Mouse (Mus musculus) limb, embryonic 14.5 days (tissue): Measurements from ENCODE around the gene Dusp10. TPM values are rescaled to one million over a fixed set of nuclear protein-coding genes. Genes with fewer than 3 reads are reported as not detected.

Experiments used
- ATAC-seq: fragments of 200-750 bp; cut with Nextera tagmentation; 2 replicates; pipeline ENCODE4 v1.8.0; 2017; ENCODE audit warnings: low read depth, moderate number of reproducible peaks, moderate TSS enrichment; ENCODE audit not compliant: low FRiP score
- DNase-seq: peaks from one replicate; pipeline ENCODE4 v3.0.0-alpha.2; 2015; ENCODE audit warnings: low spot score
- H3K27ac ChIP-seq: fragments of 300-500 bp; sonication (generic); replicated peaks from 2 replicates; pipeline ENCODE4 v1.5.1; 2014; ENCODE audit warnings: low read depth, mild to moderate bottlenecking, low read length, moderate library complexity, mixed read lengths
- H3K27me3 ChIP-seq: fragments of 300-500 bp; sonication (generic); 2 replicates; pipeline ENCODE4 v1.6.1; 2014; ENCODE audit warnings: low read length, mixed read lengths; ENCODE audit not compliant: control insufficient read depth, insufficient read depth
- H3K36me3 ChIP-seq: fragments of 300-500 bp; sonication (generic); 2 replicates; pipeline ENCODE4 v1.6.1; 2014; ENCODE audit warnings: mild to moderate bottlenecking, low read length, moderate library complexity, mixed read lengths; ENCODE audit not compliant: control insufficient read depth, insufficient read depth
- H3K4me1 ChIP-seq: fragments of 300-500 bp; sonication (generic); 2 replicates; pipeline ENCODE4 v1.6.1; 2014; ENCODE audit warnings: antibody characterized with exemption, low read length, mixed read lengths; ENCODE audit not compliant: control insufficient read depth, insufficient read depth
- H3K4me2 ChIP-seq: fragments of 300-500 bp; sonication (generic); replicated peaks from 2 replicates; pipeline ENCODE4 v1.6.1; 2014; ENCODE audit warnings: low read depth, mild to moderate bottlenecking, low read length, moderate library complexity; ENCODE audit not compliant: severe bottlenecking
- H3K4me3 ChIP-seq: fragments of 300-500 bp; sonication (generic); replicated peaks from 2 replicates; pipeline ENCODE4 v1.5.1; 2014; ENCODE audit warnings: low read length
- H3K9ac ChIP-seq: fragments of 300-500 bp; sonication (generic); 2 replicates; pipeline ENCODE4 v1.6.1; 2014; ENCODE audit warnings: mild to moderate bottlenecking, low read depth, low read length, moderate library complexity; ENCODE audit not compliant: severe bottlenecking
- H3K9me3 ChIP-seq: fragments of 300-500 bp; sonication (generic); 2 replicates; pipeline ENCODE4 v1.6.1; 2016; ENCODE audit warnings: low read length; ENCODE audit not compliant: control insufficient read depth
- POLR2A ChIP-seq: fragments of 200-500 bp; IDR thresholded peaks from 2 replicates; pipeline ENCODE4 v1.8.0; 2012; ENCODE audit warnings: inconsistent platforms, mild to moderate bottlenecking, moderate library complexity, borderline replicate concordance; ENCODE audit not compliant: insufficient read depth, insufficient read length; ENCODE audit errors: extremely low read depth
- WGBS: fragments of 180-500 bp; shearing (Covaris S2); extraction: QIAGEN DNeasy Blood & Tissue Kit; methylation state at CpG from one replicate; pipeline ENCODE4 v1.1.7; 2014; 5-methylcytosine and 5-hydroxymethylcytosine counted together
- polyA plus RNA-seq, 2 experiments: library from polyadenylated mRNA; depleted of rRNA in 1 of 2; stranded (reverse) in 1 of 2; unstranded in 1 of 2; fragments of >200 nt; fragmentation: Nextera tagmentation in 1 of 2; extraction: Ambion mirVana in 1 of 2; gene quantifications; 2 replicates each; pipeline versions ENCODE4 v1.2.1 to v1.2.3; 2012 to 2014

Dusp10 gene
- polyA plus RNA-seq, 2 experiments = 16.7 to 22.1 TPM

GRCm38 (mm10) chr1:184079304-184079703 lies 66.2 kb downstream of the Dusp10 start:
- no peak for TF ChIP-seq POLR2A
- no peak overlapping the region for H3K4me2 ChIP-seq
- 95% methylated on average over 3 of the region's 3 CpGs for WGBS
- H3K27me3 ChIP-seq = no peaks in the 10 kb centered on the region
- H3K9ac ChIP-seq = no peak overlapping the region
- no peak overlapping the region for H3K27ac ChIP-seq
- ATAC-seq (no peak), DNase-seq (no peak)
- no peaks in the 10 kb centered on the region for H3K9me3 ChIP-seq
- peaks cover 4% of the 10 kb centered on the region for H3K36me3 ChIP-seq
- no peak overlapping the region for H3K4me3 ChIP-seq
- H3K4me1 ChIP-seq = 0 out of 2 replicates have a peak, but pooled peaks cover 4% of the 10 kb centered on the region

DNA sequence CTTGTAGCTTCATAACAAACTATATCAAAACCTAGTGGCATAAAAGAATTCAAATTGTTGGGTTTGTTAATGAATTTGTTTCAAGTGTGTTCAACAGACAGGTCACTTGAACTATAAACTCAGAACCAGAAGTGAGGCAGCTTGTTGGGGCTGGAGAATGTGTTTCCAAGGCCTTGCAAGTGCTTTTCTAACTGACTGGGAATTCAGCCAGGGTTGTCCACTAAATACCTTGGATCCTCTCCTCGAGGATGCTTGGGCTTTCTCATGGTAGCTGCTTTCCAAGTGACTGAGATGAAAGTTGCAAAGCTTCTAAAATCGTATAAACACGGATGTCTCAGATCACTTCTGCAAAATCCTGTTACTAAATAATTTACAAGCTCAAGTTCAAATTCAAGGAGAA lies 69.6 kb downstream of the Dusp10 start:
- H3K4me3 ChIP-seq = no peak overlapping the region
- H3K36me3 ChIP-seq = no peaks in the 10 kb centered on the region
- no peak overlapping the region for H3K9ac ChIP-seq
- no peak overlapping the region for H3K4me2 ChIP-seq
- TF ChIP-seq POLR2A = no peak
- no peak overlapping the region for H3K27ac ChIP-seq
- no peaks in the 10 kb centered on the region for H3K27me3 ChIP-seq
- H3K4me1 ChIP-seq = no peaks in the 10 kb centered on the region
- DNase-seq (peak; percentile 66), ATAC-seq (no peak)
- 63% methylated on average over 3 of the region's 3 CpGs for WGBS
- no peaks in the 10 kb centered on the region for H3K9me3 ChIP-seq

- Histone ChIP-seq H3K27ac (no peak overlapping the region), H3K4me2 (no peak overlapping the region), H3K36me3 (no peaks in the 10 kb centered on the region), H3K9me3 (no peaks in the 10 kb centered on the region), H3K27me3 (no peaks in the 10 kb centered on the region), H3K4me3 (no peak overlapping the region), H3K9ac (no peak overlapping the region), H3K4me1 (no peaks in the 10 kb centered on the region)
- no peak for TF ChIP-seq POLR2A
- WGBS = 87% methylated on average over 7 of the region's 7 CpGs
- DNase-seq (no peak), ATAC-seq (no peak)
Observed at GRCm38 (mm10) chr1:184083166-184083565, 70.1 kb downstream of the Dusp10 start.

DNA sequence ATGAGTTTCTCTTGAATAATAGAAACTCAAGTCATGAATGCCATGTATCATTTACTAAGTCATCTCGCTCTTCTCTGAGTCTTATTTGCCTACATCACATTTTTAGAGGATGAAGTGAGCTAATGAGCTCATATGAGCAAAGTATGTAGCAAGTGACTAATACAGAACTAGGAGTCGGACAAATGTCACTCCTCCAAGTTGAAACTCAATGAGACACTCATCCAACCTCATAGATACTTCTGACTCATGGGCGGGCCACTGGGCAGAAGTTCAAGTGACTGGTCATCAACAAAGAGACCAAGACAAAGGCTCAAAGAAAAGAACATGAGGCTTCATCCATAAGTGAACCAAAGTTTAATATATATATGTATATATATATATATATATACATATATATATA lies 71.9 kb downstream of the Dusp10 start:
- no peak overlapping the region for H3K4me3 ChIP-seq
- no peak overlapping the region for H3K4me2 ChIP-seq
- no peaks in the 10 kb centered on the region for H3K4me1 ChIP-seq
- DNase-seq = no peak
- H3K27me3 ChIP-seq = no peaks in the 10 kb centered on the region
- no peaks in the 10 kb centered on the region for H3K9me3 ChIP-seq
- no peak overlapping the region for H3K27ac ChIP-seq
- H3K36me3 ChIP-seq = no peaks in the 10 kb centered on the region
- ATAC-seq = no peak
- 87% methylated on average over 3 of the region's 3 CpGs for WGBS
- TF ChIP-seq POLR2A = no peak
- H3K9ac ChIP-seq = no peak overlapping the region

GRCm38 (mm10) chr1:184090515-184090914 lies 77.4 kb downstream of the Dusp10 start:
- DNase-seq (no peak), ATAC-seq (no peak)
- TF ChIP-seq POLR2A = no peak
- no peak overlapping the region for H3K4me3 ChIP-seq
- H3K9ac ChIP-seq = no peak overlapping the region
- H3K9me3 ChIP-seq = no peaks in the 10 kb centered on the region
- H3K27ac ChIP-seq = no peak overlapping the region
- H3K36me3 ChIP-seq = no peaks in the 10 kb centered on the region
- 41% methylated on average over 6 of the region's 6 CpGs for WGBS
- H3K4me1 ChIP-seq = no peaks in the 10 kb centered on the region
- H3K4me2 ChIP-seq = no peak overlapping the region
- no peaks in the 10 kb centered on the region for H3K27me3 ChIP-seq

DNA sequence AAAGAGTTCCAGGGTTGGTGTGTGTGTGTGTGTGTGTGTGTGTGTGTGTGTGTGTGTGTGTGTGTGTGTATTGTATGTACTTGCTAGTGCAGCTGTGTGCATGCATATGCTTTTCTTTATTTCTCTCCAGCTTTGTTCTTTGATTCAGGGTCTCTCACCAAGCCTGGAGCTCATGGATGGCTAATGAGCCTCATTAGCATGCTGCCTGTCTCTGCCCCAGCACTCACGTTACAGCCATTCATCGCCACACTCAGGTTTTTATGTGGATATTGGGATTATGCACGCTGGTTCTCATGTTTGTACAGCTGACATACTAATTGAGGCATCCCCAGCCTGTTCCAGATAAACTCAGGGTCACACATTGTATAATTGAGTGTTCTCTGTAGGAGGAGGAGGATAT lies 81.8 kb downstream of the Dusp10 start:
- no peak for TF ChIP-seq POLR2A
- H3K27me3 ChIP-seq = no peaks in the 10 kb centered on the region
- ATAC-seq (no peak), DNase-seq (no peak)
- no peak overlapping the region for H3K27ac ChIP-seq
- no peaks in the 10 kb centered on the region for H3K9me3 ChIP-seq
- 33% methylated on average over 3 of the region's 3 CpGs for WGBS
- no peaks in the 10 kb centered on the region for H3K36me3 ChIP-seq
- H3K4me2 ChIP-seq = no peak overlapping the region
- H3K4me3 ChIP-seq = no peak overlapping the region
- no peaks in the 10 kb centered on the region for H3K4me1 ChIP-seq
- no peak overlapping the region for H3K9ac ChIP-seq
